Mouse (Mus musculus): ENCODE data around the gene Celf2. TPM values are rescaled to one million over a fixed set of nuclear protein-coding genes. Genes with fewer than 3 reads are reported as not detected.

The Celf2 gene
- polyA plus RNA-seq, 1 experiment from 2014 or later: 52.6 TPM

DNA sequence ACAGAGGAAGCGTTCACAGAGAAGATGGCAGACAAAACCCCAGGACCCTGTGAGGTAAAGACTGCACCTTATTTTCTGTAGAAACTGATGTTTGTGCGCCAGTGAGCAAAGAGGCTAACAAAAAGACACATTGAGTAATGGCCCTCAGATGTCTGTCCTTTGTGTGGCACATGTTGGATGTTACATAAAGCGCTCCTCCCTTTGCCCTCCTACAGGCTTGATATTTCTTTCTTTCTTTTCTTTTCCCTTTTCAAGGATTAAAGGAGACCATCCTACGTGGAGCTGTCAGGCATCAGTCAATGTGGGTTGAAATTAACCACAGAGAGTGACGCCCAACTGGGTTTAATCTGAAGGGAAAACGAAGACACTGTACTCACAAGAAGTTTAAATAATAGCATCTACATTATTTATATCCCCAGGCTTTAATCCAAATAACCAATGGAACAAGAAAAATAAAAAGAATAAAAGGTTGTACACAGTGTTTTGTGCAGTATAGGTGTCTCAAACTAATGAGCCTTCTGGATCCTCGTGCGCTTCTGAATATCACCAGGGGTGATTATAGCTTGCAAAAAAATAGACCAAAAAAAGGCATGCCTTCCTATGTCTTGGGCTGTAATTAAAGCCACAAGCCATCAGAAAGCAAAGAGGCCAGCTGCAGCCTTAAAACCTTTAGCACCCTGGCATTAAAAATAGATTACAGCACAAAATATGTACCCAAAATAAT, 21.3 kb upstream of the Celf2 start:
- Histone ChIP-seq H3K27ac (ENCODE audit: low read length) (no peak overlapping the region), H3K27me3 (ENCODE audit: control insufficient read depth, insufficient read depth, low read length) (no peaks in the 10 kb centered on the region), H3K9me3 (replicated peaks; ENCODE audit: control insufficient read depth, low read length) (no peaks in the 10 kb centered on the region), H3K36me3 (ENCODE audit: control insufficient read depth, insufficient read depth, low read length) (no peaks in the 10 kb centered on the region), H3K4me3 (replicated peaks; ENCODE audit: low read length) (no peak overlapping the region), H3K4me2 (ENCODE audit: low read depth, low read length) (no peak overlapping the region), H3K9ac (ENCODE audit: low read length) (no peak overlapping the region), H3K4me1 (ENCODE audit: control insufficient read depth, insufficient read depth, low read length) (no peaks in the 10 kb centered on the region)
- 69% methylated on average over 8 of the region's 8 CpGs for WGBS
- ATAC-seq (ENCODE audit: insufficient read depth, low FRiP score): no peak

DNA sequence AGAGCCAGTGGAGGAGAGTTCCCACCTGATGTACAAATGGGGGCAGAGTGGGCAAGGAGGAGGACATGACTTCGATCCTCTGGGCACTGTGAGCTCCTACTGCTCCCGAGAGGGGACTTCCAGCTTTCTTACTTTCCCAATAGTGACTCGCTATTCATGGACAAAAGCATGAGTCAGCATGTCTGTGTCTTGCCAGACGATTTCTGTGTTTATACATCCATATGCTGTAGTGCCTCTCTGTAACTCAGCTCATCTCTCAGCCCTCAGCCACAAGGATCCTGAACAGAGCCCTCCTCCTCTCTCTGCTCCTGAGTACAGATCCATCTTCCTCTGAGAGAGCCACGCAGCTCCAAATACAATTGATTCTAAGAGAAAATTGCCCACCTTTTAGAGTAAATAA, 20.3 kb upstream of the Celf2 start:
- H3K27ac ChIP-seq (ENCODE audit: low read length): no peak overlapping the region
- H3K4me2 ChIP-seq (ENCODE audit: low read depth, low read length): peak overlapping the region; percentile 24; the same call in 1 of the 2 replicates
- H3K4me1 ChIP-seq (ENCODE audit: control insufficient read depth, insufficient read depth, low read length): no peaks in the 10 kb centered on the region
- H3K36me3 ChIP-seq (ENCODE audit: control insufficient read depth, insufficient read depth, low read length): no peaks in the 10 kb centered on the region
- no peak overlapping the region for H3K4me3 ChIP-seq (replicated peaks; ENCODE audit: low read length)
- H3K9ac ChIP-seq (ENCODE audit: low read length): no peak overlapping the region
- ATAC-seq (ENCODE audit: insufficient read depth, low FRiP score): no peak
- WGBS: 35% methylated on average over 5 of the region's 5 CpGs
- no peaks in the 10 kb centered on the region for H3K9me3 ChIP-seq (replicated peaks; ENCODE audit: control insufficient read depth, low read length)
- H3K27me3 ChIP-seq (ENCODE audit: control insufficient read depth, insufficient read depth, low read length): no peaks in the 10 kb centered on the region

- Histone ChIP-seq H3K36me3 (ENCODE audit: control insufficient read depth, insufficient read depth, low read length) (no peaks in the 10 kb centered on the region), H3K4me2 (ENCODE audit: low read depth, low read length) (no peak overlapping the region)
- 53% methylated on average over 6 of the region's 6 CpGs for WGBS
Measured at GRCm38 (mm10) chr2:7526696-7527095, 17.3 kb upstream of the Celf2 start.

DNA sequence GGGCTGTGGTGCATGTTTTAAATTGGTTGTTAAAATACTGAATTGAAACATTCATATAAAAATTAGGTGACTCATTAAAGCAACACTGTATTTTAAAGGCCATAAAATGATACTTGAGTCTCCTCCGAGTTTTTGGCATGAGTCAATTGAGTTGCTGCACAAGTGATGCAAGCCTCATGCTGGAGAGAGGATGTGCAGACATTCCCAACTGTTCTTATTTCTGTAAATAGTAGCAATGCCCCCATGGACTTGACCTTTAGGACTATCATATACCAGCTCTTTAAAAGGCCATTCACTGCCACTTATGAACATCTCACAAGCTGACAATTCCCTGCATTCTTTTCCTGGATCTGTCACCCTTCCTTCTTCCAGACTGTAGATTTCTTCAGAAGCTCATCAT, 10.1 kb upstream of the Celf2 start:
- H3K4me2 ChIP-seq (ENCODE audit: low read depth, low read length): no peak overlapping the region
- ATAC-seq (ENCODE audit: insufficient read depth, low FRiP score): no peak
- no peak overlapping the region for H3K9ac ChIP-seq (ENCODE audit: low read length)
- 64% methylated on average over 1 of the region's 1 CpGs for WGBS
- no peak overlapping the region for H3K27ac ChIP-seq (ENCODE audit: low read length)
- H3K9me3 ChIP-seq (replicated peaks; ENCODE audit: control insufficient read depth, low read length): no peaks in the 10 kb centered on the region
- H3K36me3 ChIP-seq (ENCODE audit: control insufficient read depth, insufficient read depth, low read length): no peaks in the 10 kb centered on the region
- H3K4me3 ChIP-seq (replicated peaks; ENCODE audit: low read length): no peak overlapping the region
- H3K4me1 ChIP-seq (ENCODE audit: control insufficient read depth, insufficient read depth, low read length): no peaks in the 10 kb centered on the region
- H3K27me3 ChIP-seq (ENCODE audit: control insufficient read depth, insufficient read depth, low read length): no peaks in the 10 kb centered on the region

More at GRCm38 (mm10) chr2:7526696-7527095, 17.3 kb upstream of the Celf2 start:
- ATAC-seq (ENCODE audit: insufficient read depth, low FRiP score): no peak
- H3K27me3 ChIP-seq (ENCODE audit: control insufficient read depth, insufficient read depth, low read length): no peaks in the 10 kb centered on the region
- H3K4me1 ChIP-seq (ENCODE audit: control insufficient read depth, insufficient read depth, low read length): no peaks in the 10 kb centered on the region
- no peak overlapping the region for H3K9ac ChIP-seq (ENCODE audit: low read length)
- H3K4me3 ChIP-seq (replicated peaks; ENCODE audit: low read length): no peak overlapping the region
- H3K27ac ChIP-seq (ENCODE audit: low read length): no peak overlapping the region
- H3K9me3 ChIP-seq (replicated peaks; ENCODE audit: control insufficient read depth, low read length): no peaks in the 10 kb centered on the region

- Histone ChIP-seq H3K4me2 (ENCODE audit: low read depth, low read length) (no peak overlapping the region), H3K27me3 (ENCODE audit: control insufficient read depth, insufficient read depth, low read length) (no peaks in the 10 kb centered on the region), H3K27ac (ENCODE audit: low read length) (no peak overlapping the region), H3K9me3 (replicated peaks; ENCODE audit: control insufficient read depth, low read length) (no peaks in the 10 kb centered on the region), H3K4me3 (replicated peaks; ENCODE audit: low read length) (no peak overlapping the region), H3K36me3 (ENCODE audit: control insufficient read depth, insufficient read depth, low read length) (no peaks in the 10 kb centered on the region), H3K9ac (ENCODE audit: low read length) (no peak overlapping the region), H3K4me1 (ENCODE audit: control insufficient read depth, insufficient read depth, low read length) (no peaks in the 10 kb centered on the region)
- ATAC-seq (ENCODE audit: insufficient read depth, low FRiP score): no peak
Measured at GRCm38 (mm10) chr2:7493420-7493819, 15.9 kb downstream of the Celf2 start.

DNA sequence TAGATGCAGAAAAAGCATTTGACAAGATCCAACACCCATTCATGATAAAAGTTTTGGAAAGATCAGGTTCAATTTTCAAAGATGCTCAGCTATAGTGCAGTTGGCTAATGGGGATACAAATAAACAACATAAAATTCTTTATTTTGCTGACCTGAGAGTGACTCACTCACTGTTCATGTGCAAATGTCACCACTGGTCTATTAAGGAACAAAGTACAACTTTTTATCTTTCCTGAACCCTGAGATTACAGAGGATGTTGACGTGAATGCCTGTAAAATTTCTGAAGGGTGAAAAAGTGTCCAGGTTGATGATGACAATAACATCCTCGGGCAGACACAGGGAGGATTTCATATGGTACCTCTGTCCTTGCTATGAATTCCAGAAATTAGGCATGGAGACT, 24.4 kb downstream of the Celf2 start:
- H3K27me3 ChIP-seq (ENCODE audit: control insufficient read depth, insufficient read depth, low read length): no peaks in the 10 kb centered on the region
- no peaks in the 10 kb centered on the region for H3K36me3 ChIP-seq (ENCODE audit: control insufficient read depth, insufficient read depth, low read length)
- H3K4me1 ChIP-seq (ENCODE audit: control insufficient read depth, insufficient read depth, low read length): no peaks in the 10 kb centered on the region
- ATAC-seq (ENCODE audit: insufficient read depth, low FRiP score): no peak
- WGBS: 60% methylated on average over 2 of the region's 2 CpGs
- H3K4me2 ChIP-seq (ENCODE audit: low read depth, low read length): no peak overlapping the region
- no peaks in the 10 kb centered on the region for H3K9me3 ChIP-seq (replicated peaks; ENCODE audit: control insufficient read depth, low read length)
- no peak overlapping the region for H3K4me3 ChIP-seq (replicated peaks; ENCODE audit: low read length)
- H3K9ac ChIP-seq (ENCODE audit: low read length): no peak overlapping the region
- H3K27ac ChIP-seq (ENCODE audit: low read length): no peak overlapping the region

GRCm38 (mm10) chr2:7482062-7482461, 27.3 kb downstream of the Celf2 start:
- H3K9me3 ChIP-seq (replicated peaks; ENCODE audit: control insufficient read depth, low read length): no peaks in the 10 kb centered on the region
- WGBS: 69% methylated on average over 4 of the region's 4 CpGs
- H3K4me1 ChIP-seq (ENCODE audit: control insufficient read depth, insufficient read depth, low read length): no peaks in the 10 kb centered on the region
- no peak for ATAC-seq (ENCODE audit: insufficient read depth, low FRiP score)
- no peak overlapping the region for H3K27ac ChIP-seq (ENCODE audit: low read length)
- H3K4me3 ChIP-seq (replicated peaks; ENCODE audit: low read length): no peak overlapping the region
- H3K27me3 ChIP-seq (ENCODE audit: control insufficient read depth, insufficient read depth, low read length): no peaks in the 10 kb centered on the region
- no peaks in the 10 kb centered on the region for H3K36me3 ChIP-seq (ENCODE audit: control insufficient read depth, insufficient read depth, low read length)
- no peak overlapping the region for H3K4me2 ChIP-seq (ENCODE audit: low read depth, low read length)
- no peak overlapping the region for H3K9ac ChIP-seq (ENCODE audit: low read length)

DNA sequence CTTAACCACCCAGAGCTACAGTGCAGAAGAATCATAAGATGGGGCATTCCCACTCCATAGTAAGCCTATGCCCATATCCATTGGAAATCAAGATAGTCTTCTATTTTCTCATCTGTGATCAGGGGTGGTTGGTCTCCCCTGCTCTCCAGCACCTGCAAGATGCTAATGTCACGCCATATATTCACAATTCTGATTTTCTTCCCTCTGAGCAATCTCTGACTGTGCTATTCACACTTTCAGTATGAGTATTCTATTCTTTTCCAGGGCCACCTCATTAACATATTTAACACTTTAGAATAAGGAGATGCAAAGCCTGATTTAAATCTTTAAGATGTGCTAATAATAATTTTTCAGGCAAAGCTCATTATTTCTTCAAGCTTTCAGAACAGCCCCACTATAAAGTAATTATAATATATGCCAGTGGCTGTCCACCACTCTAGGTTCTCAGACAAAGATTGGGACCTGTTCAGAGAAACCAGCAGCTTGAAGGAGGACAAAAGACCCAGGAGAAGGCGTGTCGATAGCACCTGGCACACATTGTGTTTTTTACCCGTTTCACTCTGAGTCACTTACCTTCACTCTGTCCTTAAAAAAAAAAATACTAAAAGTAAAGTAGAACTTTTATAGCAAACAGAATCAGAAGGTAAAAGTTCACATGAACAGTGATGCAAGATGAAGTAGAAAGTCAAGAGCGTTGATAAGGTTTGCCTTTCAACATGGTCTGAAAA, 48.9 kb downstream of the Celf2 start:
- no peak for ATAC-seq (ENCODE audit: insufficient read depth, low FRiP score)
- H3K27me3 ChIP-seq (ENCODE audit: control insufficient read depth, insufficient read depth, low read length): no peaks in the 10 kb centered on the region
- 59% methylated on average over 5 of the region's 5 CpGs for WGBS
- no peaks in the 10 kb centered on the region for H3K36me3 ChIP-seq (ENCODE audit: control insufficient read depth, insufficient read depth, low read length)
- H3K4me3 ChIP-seq (replicated peaks; ENCODE audit: low read length): no peak overlapping the region
- H3K27ac ChIP-seq (ENCODE audit: low read length): no peak overlapping the region
- H3K4me2 ChIP-seq (ENCODE audit: low read depth, low read length): no peak overlapping the region
- H3K4me1 ChIP-seq (ENCODE audit: control insufficient read depth, insufficient read depth, low read length): no peaks in the 10 kb centered on the region
- no peak overlapping the region for H3K9ac ChIP-seq (ENCODE audit: low read length)
- no peaks in the 10 kb centered on the region for H3K9me3 ChIP-seq (replicated peaks; ENCODE audit: control insufficient read depth, low read length)

DNA sequence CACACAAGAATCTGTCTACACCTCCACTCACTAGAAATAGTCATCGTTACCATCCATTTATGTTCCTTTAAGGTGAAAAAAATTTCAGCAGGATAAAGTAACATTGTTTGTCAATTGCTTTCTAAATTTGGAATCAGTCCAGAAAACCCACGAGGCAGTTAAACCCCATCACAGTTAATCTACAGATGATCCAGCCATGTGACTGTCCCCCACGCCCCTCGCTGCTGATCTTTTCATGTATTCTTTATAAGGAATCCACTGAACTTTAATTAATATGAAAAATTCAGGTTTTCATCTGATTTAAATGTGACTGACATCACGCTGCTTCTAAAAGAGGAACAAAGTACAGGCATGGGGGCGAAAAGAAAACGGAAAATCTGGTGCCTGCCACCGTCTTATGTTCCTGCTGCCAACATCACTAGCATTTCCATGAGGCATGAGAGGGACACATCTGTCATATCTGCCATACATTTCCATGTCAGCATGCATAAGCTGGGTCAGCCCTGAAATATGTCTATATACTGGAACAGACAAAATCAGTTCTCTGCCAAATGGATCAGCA, 70.6 kb downstream of the Celf2 start:
- no peak for ATAC-seq (ENCODE audit: insufficient read depth, low FRiP score)
- no peak overlapping the region for H3K4me3 ChIP-seq (replicated peaks; ENCODE audit: low read length)
- no peaks in the 10 kb centered on the region for H3K4me1 ChIP-seq (ENCODE audit: control insufficient read depth, insufficient read depth, low read length)
- no peaks in the 10 kb centered on the region for H3K27me3 ChIP-seq (ENCODE audit: control insufficient read depth, insufficient read depth, low read length)
- WGBS: 72% methylated on average over 8 of the region's 8 CpGs
- no peaks in the 10 kb centered on the region for H3K9me3 ChIP-seq (replicated peaks; ENCODE audit: control insufficient read depth, low read length)
- H3K36me3 ChIP-seq (ENCODE audit: control insufficient read depth, insufficient read depth, low read length): no peaks in the 10 kb centered on the region
- H3K4me2 ChIP-seq (ENCODE audit: low read depth, low read length): no peak overlapping the region
- no peak overlapping the region for H3K9ac ChIP-seq (ENCODE audit: low read length)
- H3K27ac ChIP-seq (ENCODE audit: low read length): no peak overlapping the region
